Mouse (Mus musculus) thymus, postnatal 10 days (tissue): ENCODE measurements at regions not wholly inside any gene's neighbourhood (a gene's known extent, or its start where the extent isn't known, plus 50 kb on each side); places are given as distances from the start of the nearest gene placed in this dataset.

Experiments used
- DNase-seq, 2 experiments: peaks; one replicate each; pipeline ENCODE4 v3.0.0; 2021; ENCODE audit warnings: low spot score in 2 of 2

DNA sequence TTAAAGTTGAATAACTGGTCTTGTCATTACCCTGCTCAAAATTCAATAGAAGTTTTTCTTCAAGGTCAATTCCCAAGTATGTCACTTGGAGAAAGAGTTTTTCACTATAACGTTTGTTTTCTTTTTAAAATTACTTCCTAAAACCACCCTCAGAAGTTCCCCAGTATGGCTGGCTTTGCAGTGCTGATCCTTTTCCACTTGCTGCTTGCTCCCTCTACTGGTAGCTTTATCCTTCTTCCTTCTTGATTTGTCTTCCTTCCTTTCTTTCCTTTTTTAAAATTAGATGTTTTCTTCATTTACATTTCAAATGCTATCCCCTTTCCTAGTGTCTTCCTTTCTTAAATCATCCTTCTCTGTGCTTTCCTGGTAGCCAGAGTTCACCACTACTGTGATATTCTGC, 73.6 kb downstream of the Rtl3 start:
- peak in 1 of 2 experiments; percentile 8 for DNase-seq
